Mouse (Mus musculus) intestine, postnatal 0 days (tissue): ENCODE results near the gene Lyg2. TPM values are rescaled to one million over a fixed set of nuclear protein-coding genes. Genes with fewer than 3 reads are reported as not detected.

ENCODE experiments used
- ATAC-seq: fragments of 200-750 bp; cut with Nextera tagmentation; 2 replicates; pipeline ENCODE4 v1.8.0; 2017; ENCODE audit warnings: mild to moderate bottlenecking, moderate TSS enrichment, moderate library complexity
- H3K27ac ChIP-seq: fragments of 300-500 bp; sonication (generic); 2 replicates; pipeline ENCODE4 v1.5.1; 2014; ENCODE audit warnings: mild to moderate bottlenecking, low read depth, low read length, moderate library complexity
- H3K27me3 ChIP-seq: fragments of 300-500 bp; sonication (generic); replicated peaks from 2 replicates; pipeline ENCODE4 v1.6.1; 2014; ENCODE audit warnings: low read length, mixed read lengths; ENCODE audit not compliant: control insufficient read depth, insufficient read depth
- H3K36me3 ChIP-seq: fragments of 300-500 bp; sonication (generic); 2 replicates; pipeline ENCODE4 v1.6.1; 2014; ENCODE audit warnings: mild to moderate bottlenecking, moderate library complexity; ENCODE audit not compliant: control insufficient read depth, insufficient read depth
- H3K4me1 ChIP-seq: fragments of 300-500 bp; sonication (generic); replicated peaks from 2 replicates; pipeline ENCODE4 v1.6.1; 2014; ENCODE audit warnings: antibody characterized with exemption, low read length, mixed read lengths; ENCODE audit not compliant: control insufficient read depth, insufficient read depth
- H3K4me2 ChIP-seq: fragments of 300-500 bp; sonication (generic); replicated peaks from 2 replicates; pipeline ENCODE4 v1.6.1; 2014; ENCODE audit warnings: low read depth, mild to moderate bottlenecking, moderate library complexity
- H3K4me3 ChIP-seq: fragments of 300-500 bp; sonication (generic); 2 replicates; pipeline ENCODE4 v1.5.1; 2014; ENCODE audit warnings: low read depth, low read length
- H3K9ac ChIP-seq: fragments of 300-500 bp; sonication (generic); 2 replicates; pipeline ENCODE4 v1.6.1; 2014; ENCODE audit warnings: mild to moderate bottlenecking, low read depth, low read length
- H3K9me3 ChIP-seq: fragments of 300-500 bp; sonication (generic); 2 replicates; pipeline ENCODE4 v1.6.1; 2016; ENCODE audit warnings: mixed run types; ENCODE audit not compliant: control insufficient read depth
- CTCF ChIP-seq: sonication (generic); IDR thresholded peaks from 2 replicates; pipeline ENCODE4 v1.5.1; 2016; ENCODE audit warnings: low read depth, mild to moderate bottlenecking, control low read depth, antibody characterized with exemption, moderate library complexity
- WGBS: fragments of 180-500 bp; shearing (Covaris S2); extraction: QIAGEN DNeasy Blood & Tissue Kit; methylation state at CpG from one replicate; pipeline ENCODE4 v1.1.7; 2014; 5-methylcytosine and 5-hydroxymethylcytosine counted together
- polyA plus RNA-seq: library from polyadenylated mRNA; unstranded; fragments of >200 nt; fragmentation: Nextera tagmentation; extraction: Ambion mirVana; gene quantifications from 2 replicates; pipeline ENCODE4 v1.2.1, GENCODE M21; 2015

The Lyg2 gene
- polyA plus RNA-seq, 1 experiment from 2014 or later: not detected

DNA sequence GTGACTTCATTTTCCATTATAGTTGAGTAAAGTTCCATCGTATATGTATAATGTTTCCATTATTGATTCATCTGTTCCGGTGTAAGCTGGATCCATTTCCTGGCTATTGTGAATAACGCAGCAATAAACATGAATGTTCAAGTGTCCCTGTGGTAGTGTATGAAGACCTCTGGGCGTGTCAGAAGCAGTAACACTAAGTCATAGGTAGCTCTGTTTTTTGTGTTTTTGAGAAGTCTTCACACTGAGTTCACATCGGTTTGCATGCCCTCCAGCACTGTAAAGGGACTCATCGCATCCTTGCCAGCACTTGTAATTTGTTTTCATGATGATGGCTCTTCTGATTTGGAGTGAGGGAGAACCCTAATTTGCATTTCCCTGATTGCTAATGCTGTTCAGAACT, 50.0 kb downstream of the Lyg2 start, which contains the start of gene Tsga10:
Gene Tsga10 (minus strand): TSS at position 144 of the 400 bp plus-strand sequence.
- Histone ChIP-seq H3K4me3 (peak within 1 kb of the TSS; percentile 60), H3K9ac (peak within 1 kb of the TSS; percentile 57), H3K27me3 (no peaks in the 10 kb centered on the region), H3K36me3 (no peaks in the 10 kb centered on the region), H3K9me3 (no peaks in the 10 kb centered on the region), H3K27ac (peak within 1 kb of the TSS; percentile 54; the same call in 1 of the 2 replicates), H3K4me2 (peak within 1 kb of the TSS; percentile 81), H3K4me1 (no peaks in the 10 kb centered on the region)
- 78% methylated on average over 6 of the region's 6 CpGs for WGBS
- TF ChIP-seq CTCF: no peak
- no peak for ATAC-seq

- Histone ChIP-seq H3K27me3 (no peaks in the 10 kb centered on the region), H3K4me2 (peak overlapping the region; percentile 81), H3K27ac (peak overlapping the region; percentile 54; the same call in 1 of the 2 replicates), H3K9ac (peak overlapping the region; percentile 57), H3K4me1 (no peaks in the 10 kb centered on the region), H3K36me3 (no peaks in the 10 kb centered on the region), H3K4me3 (peak overlapping the region; percentile 60), H3K9me3 (no peaks in the 10 kb centered on the region)
- ATAC-seq: no peak
- 8% methylated on average over 23 of the region's 23 CpGs for WGBS
- no peak for TF ChIP-seq CTCF
Measured at GRCm38 (mm10) chr1:37865401-37866215, 50.7 kb downstream of the Lyg2 start.

DNA sequence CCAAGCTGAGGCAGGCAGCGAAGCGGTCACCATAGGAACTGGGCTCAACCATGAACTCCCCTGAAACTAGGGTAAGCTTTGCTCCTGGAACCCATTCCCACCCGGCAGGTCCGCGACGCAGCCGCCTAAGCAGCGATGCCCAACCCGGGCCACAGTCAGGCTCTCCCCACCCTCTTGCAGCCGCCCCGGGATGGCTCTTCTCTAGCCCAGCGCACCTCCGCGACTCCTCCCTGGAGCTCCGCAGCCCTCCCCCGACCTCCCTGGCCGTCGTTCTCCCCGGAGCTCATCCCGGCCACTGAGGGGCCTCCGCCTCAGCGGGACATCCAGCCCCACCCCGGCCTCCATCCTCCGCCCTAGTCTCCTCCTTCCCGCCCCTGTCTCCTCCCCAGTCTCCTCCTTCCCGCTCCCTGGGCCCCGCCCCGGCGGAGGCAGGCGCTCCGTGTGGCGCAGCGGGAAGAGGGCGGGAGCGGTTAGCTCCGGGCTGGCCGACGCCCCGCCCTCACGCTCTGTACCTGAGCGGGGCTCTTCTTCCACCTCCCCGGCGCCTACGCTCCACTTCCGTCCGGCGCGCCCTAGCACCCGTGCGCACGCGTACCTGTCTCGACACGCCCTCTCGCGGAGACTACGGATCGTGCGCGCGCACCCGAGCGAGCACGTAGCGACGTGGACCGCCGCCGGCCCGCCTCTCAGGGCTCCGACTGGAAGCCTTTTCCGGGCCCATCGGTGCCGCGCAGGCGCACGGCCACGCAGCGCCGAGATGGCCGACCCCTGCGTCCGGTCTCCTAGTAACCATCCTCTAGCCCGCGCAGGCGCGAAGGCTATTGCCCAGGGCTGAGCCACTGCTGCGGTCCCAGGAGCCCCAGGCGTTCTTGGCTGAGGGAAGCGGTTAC, 51.5 kb downstream of the Lyg2 start:
- under 1% methylated on average over 85 of the region's 90 CpGs for WGBS
- H3K27ac ChIP-seq: peak overlapping the region; percentile 54; the same call in 1 of the 2 replicates
- H3K4me3 ChIP-seq: peak overlapping the region; percentile 60
- peak overlapping the region; percentile 81 for H3K4me2 ChIP-seq
- H3K36me3 ChIP-seq: no peaks in the 10 kb centered on the region
- no peaks in the 10 kb centered on the region for H3K9me3 ChIP-seq
- peak; percentile 99 for ATAC-seq
- no peaks in the 10 kb centered on the region for H3K27me3 ChIP-seq
- H3K9ac ChIP-seq: peak overlapping the region; percentile 57
- TF ChIP-seq CTCF: peak; percentile 70
- H3K4me1 ChIP-seq: no peaks in the 10 kb centered on the region

Other genes starting within 250 kb of the Lyg2 start
- 7.2 and 7.8 TPM in 2 replicates for gene 2010300C02Rik, start 196.4 kb downstream of the Lyg2 start, polyA plus RNA-seq
- gene Tsga10, start 50.1 kb downstream of the Lyg2 start, polyA plus RNA-seq: 2.0 and 2.1 TPM in 2 replicates
- 4.1 and 4.7 TPM in 2 replicates for gene Lipt1, start 44.8 kb downstream of the Lyg2 start, polyA plus RNA-seq
- 31.0 and 32.3 TPM in 2 replicates for gene Mitd1, start 26.1 kb downstream of the Lyg2 start, polyA plus RNA-seq
- gene Mrpl30, start 26.0 kb downstream of the Lyg2 start, polyA plus RNA-seq: 261 and 264 TPM in 2 replicates
- not detected in 2 replicates for gene Lyg1, start 41.3 kb upstream of the Lyg2 start, polyA plus RNA-seq
- 101 and 103 TPM in 2 replicates for gene Txndc9, start 81.4 kb upstream of the Lyg2 start, polyA plus RNA-seq
- 14.8 and 17.2 TPM in 2 replicates for gene Eif5b, start 81.5 kb upstream of the Lyg2 start, polyA plus RNA-seq
- gene Rev1, start 213.3 kb upstream of the Lyg2 start, polyA plus RNA-seq: 9.5 and 10.1 TPM in 2 replicates